Mouse (Mus musculus) ES-Bruce4 (cell line): ENCODE data around the gene Gm10645.

Source experiments
- CTCF ChIP-seq: IDR thresholded peaks from one replicate; pipeline ENCODE4 v1.8.1; 2011; ENCODE audit warnings: low read depth, low read length
- POLR2A ChIP-seq: IDR thresholded peaks from one replicate; pipeline ENCODE4 v1.8.1; 2011; ENCODE audit warnings: low read length; ENCODE audit not compliant: insufficient read depth

DNA sequence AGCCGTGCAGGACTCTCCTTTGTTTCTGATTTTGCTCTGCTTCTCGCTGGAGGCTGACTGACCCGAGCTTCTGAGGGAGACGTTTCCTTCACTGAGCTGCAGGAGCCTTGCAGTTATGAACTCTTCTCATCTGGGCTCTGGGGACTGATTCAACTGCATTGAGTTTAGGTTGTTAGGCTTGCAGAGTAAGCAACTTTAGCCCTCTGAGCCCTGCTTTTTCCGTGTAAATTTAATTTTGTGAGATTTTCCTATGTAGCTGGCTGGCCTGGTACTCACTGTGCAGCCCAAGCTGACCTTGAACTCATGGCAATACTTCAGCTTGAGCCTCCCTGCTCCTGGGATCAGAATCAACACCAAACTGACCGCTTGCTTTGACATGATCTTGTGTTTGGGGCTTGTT lies 4.9 kb upstream of the Gm10645 start:
- no peak for TF ChIP-seq POLR2A
- no peak for TF ChIP-seq CTCF
